ENCODE assay signal across 16 mouse cellular contexts in genomic region chr1:150165597-150165973, GRCm38 (mm10).
DNase-seq lines count a peak whose midpoint lies in the region; ATAC-seq lines count a peak whose summit lies in the region.
"Had no signal": no experiment of that assay in that cellular context is flagged by ENCODE, and none has a peak within 500 bp of the region (broad histone marks: within the 10 kb centered on the region; RNA-seq: fewer than 3 reads in every experiment).

No protein-coding gene starts in this region.

- H3K27ac ChIP-seq in embryonic facial prominence, embryonic 10.5 days (replicated peaks) = peak overlapping the region; percentile 57; the same call in 1 of the 2 replicates
- H3K27ac ChIP-seq in limb, embryonic 13.5 days = peak overlapping the region; percentile 56
- H3K27ac ChIP-seq: heart, adult 2 months; lung, embryonic 15.5 days; midbrain, embryonic 15.5 days had no signal

- H3K9ac ChIP-seq in limb, embryonic 13.5 days = no peak overlapping the region
- H3K9ac ChIP-seq: forebrain, postnatal 0 days; lung, embryonic 15.5 days; midbrain, embryonic 15.5 days had no signal

- peak; percentile 29; the same call in 1 of the 2 replicates for ATAC-seq in limb, embryonic 13.5 days (ENCODE audit: low FRiP score, low read depth)
- peak; percentile 48 for ATAC-seq in megakaryocyte progenitor cell, adult 5-6 weeks (replicated peaks; ENCODE audit: poor library complexity)
- ATAC-seq: intestine, postnatal 0 days; midbrain, embryonic 15.5 days had no signal

- no peaks in the 10 kb centered on the region for H3K36me3 ChIP-seq in embryonic facial prominence, embryonic 10.5 days (replicated peaks)
- H3K36me3 ChIP-seq in limb, embryonic 13.5 days = no peaks in the 10 kb centered on the region
- H3K36me3 ChIP-seq: lung, embryonic 15.5 days; midbrain, embryonic 15.5 days had no signal

- DNase-seq in A20 (ENCODE audit: low read depth, low spot score) = peak; percentile 41
- no peak for DNase-seq in embryonic facial prominence, embryonic 10.5 days (ENCODE audit: low spot score)
- DNase-seq in heart, postnatal 36 days = no peak
- no peak for DNase-seq in right cerebral cortex, postnatal 10 days (ENCODE audit: low spot score in 2 of 2)
- no peak for DNase-seq in gastrocnemius, postnatal 25 days
- DNase-seq in adrenal gland, postnatal 14 days = no peak
- DNase-seq: cerebellum, adult 18-20 months; forebrain, postnatal 0 days; kidney, postnatal 25 days; thymus, postnatal 14 days had no signal

- peaks cover 10% of the 10 kb centered on the region for H3K4me1 ChIP-seq in embryonic facial prominence, embryonic 10.5 days
- H3K4me1 ChIP-seq in limb, embryonic 13.5 days = no peaks in the 10 kb centered on the region
- H3K4me1 ChIP-seq: lung, embryonic 15.5 days; midbrain, embryonic 15.5 days had no signal

- no peak overlapping the region for H3K4me3 ChIP-seq in embryonic facial prominence, embryonic 10.5 days
- no peak overlapping the region for H3K4me3 ChIP-seq in limb, embryonic 13.5 days
- H3K4me3 ChIP-seq: heart, adult 2 months; midbrain, embryonic 15.5 days had no signal

- 75% methylated on average over 7 of the region's 7 CpGs for WGBS in embryonic facial prominence, embryonic 10.5 days
- WGBS in limb, embryonic 13.5 days = 66% methylated on average over 7 of the region's 7 CpGs

- intact Hi-C loops in heart, postnatal 36 days (cut with DNase I) = no loop called here

- peak overlapping the region; percentile 52 for H3K4me2 ChIP-seq in limb, embryonic 13.5 days (replicated peaks)
- H3K4me2 ChIP-seq: midbrain, embryonic 15.5 days had no signal

- H3K27me3 ChIP-seq in embryonic facial prominence, embryonic 10.5 days (replicated peaks; ENCODE audit: low read depth, poor library complexity, severe bottlenecking) = no peaks in the 10 kb centered on the region
- H3K27me3 ChIP-seq in limb, embryonic 13.5 days = no peaks in the 10 kb centered on the region
- H3K27me3 ChIP-seq: lung, embryonic 15.5 days; midbrain, embryonic 15.5 days had no signal

- H3K9me3 ChIP-seq in embryonic facial prominence, embryonic 10.5 days = no peaks in the 10 kb centered on the region
- H3K9me3 ChIP-seq in limb, embryonic 13.5 days = no peaks in the 10 kb centered on the region
- H3K9me3 ChIP-seq: lung, embryonic 15.5 days; midbrain, embryonic 15.5 days had no signal
